Mouse (Mus musculus) spleen, adult 2 months (tissue): ENCODE results near the gene Chst11. TPM values are rescaled to one million over a fixed set of nuclear protein-coding genes. Genes with fewer than 3 reads are reported as not detected.

Source experiments
- DNase-seq, 2 experiments: peaks; one replicate each; pipeline versions ENCODE4 v3.0.0 to v3.0.0-alpha.2; 2012 to 2021; ENCODE audit warnings: low spot score in 2 of 2, low read depth in 1 of 2
- H3K27ac ChIP-seq: fragments of 200-500 bp; 2 replicates; pipeline ENCODE4 v1.5.1; 2012; ENCODE audit warnings: low read length, inconsistent platforms; ENCODE audit not compliant: insufficient read depth
- H3K27me3 ChIP-seq: fragments of 200-500 bp; 2 replicates; pipeline ENCODE4 v1.6.1; 2012; ENCODE audit warnings: mild to moderate bottlenecking, moderate library complexity, low read length, inconsistent platforms; ENCODE audit not compliant: control insufficient read depth, insufficient read depth
- H3K36me3 ChIP-seq: fragments of 200-500 bp; 2 replicates; pipeline ENCODE4 v1.6.1; 2012; ENCODE audit warnings: mild to moderate bottlenecking, low read length, inconsistent platforms; ENCODE audit not compliant: control insufficient read depth, insufficient read depth
- H3K4me1 ChIP-seq: fragments of 200-500 bp; 2 replicates; pipeline ENCODE4 v1.6.1; 2011; ENCODE audit warnings: inconsistent platforms; ENCODE audit not compliant: control insufficient read depth, insufficient read depth, insufficient read length
- H3K4me3 ChIP-seq: fragments of 200-500 bp; 2 replicates; pipeline ENCODE4 v1.5.1; 2011; ENCODE audit warnings: mild to moderate bottlenecking, inconsistent platforms; ENCODE audit not compliant: insufficient read depth, insufficient read length; ENCODE audit errors: extremely low read depth
- CTCF ChIP-seq: fragments of 200-500 bp; IDR thresholded peaks from 2 replicates; pipeline ENCODE4 v1.5.1; 2011; ENCODE audit warnings: mild to moderate bottlenecking, inconsistent platforms; ENCODE audit not compliant: insufficient read depth, insufficient read length, insufficient replicate concordance; ENCODE audit errors: extremely low read depth
- POLR2A ChIP-seq: fragments of 200-500 bp; IDR thresholded peaks from 2 replicates; pipeline ENCODE4 v1.6.1; 2011; ENCODE audit warnings: low read depth, low read length, inconsistent platforms
- WGBS: fragments of 180-500 bp; shearing (Covaris S2); methylation state at CpG from one replicate; pipeline ENCODE4 v1.1.7; 2018; 5-methylcytosine and 5-hydroxymethylcytosine counted together
- polyA plus RNA-seq: library from polyadenylated mRNA; depleted of rRNA; stranded (reverse); fragments of >200 nt; gene quantifications from 2 replicates; pipeline ENCODE4 v1.2.3, GENCODE M21; 2012

The Chst11 gene
- polyA plus RNA-seq, 1 experiment = 9.2 TPM

DNA sequence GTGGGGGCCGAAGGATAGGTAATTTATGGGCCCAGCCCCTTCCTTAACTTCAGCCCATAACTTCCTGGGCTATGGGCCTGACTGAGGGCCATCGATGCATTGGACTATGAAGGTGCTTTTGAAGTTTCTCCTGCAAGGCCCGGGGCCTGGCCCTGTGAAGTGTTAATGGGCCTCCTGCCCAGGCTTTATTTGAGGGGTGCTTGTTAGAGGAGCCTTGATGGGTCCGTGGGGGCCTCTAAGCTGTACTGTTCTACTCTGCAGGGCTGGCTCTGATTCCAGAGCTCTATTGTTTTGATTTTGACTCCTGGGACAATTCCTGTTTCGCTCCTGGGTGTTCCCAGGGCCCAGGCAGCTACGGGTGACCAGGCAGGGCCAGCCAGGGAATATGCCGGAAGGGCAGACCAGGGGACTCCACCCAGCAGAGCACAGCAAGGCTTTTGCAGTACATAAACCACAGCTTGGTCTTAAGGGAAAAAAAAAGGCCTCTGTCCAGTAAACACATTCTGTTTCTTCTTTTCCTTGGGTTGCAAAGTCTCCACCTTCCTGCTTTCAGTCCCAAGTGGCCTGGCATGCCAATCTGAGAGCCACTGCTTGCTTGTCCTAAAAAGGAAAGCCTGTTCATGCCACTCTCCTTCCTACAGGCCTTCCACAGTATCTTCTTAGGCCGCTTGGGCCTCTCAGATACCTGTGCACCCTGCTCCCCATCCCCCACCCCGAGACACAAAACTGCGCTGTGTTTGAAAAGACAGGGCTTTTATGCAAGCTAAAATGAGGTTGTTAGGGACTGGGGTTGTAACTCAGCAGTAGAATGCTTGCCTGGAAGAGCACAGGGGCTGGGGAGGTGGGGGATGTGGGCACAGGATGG lies 57.5 kb downstream of the Chst11 start:
- Histone ChIP-seq H3K4me3 (no peak overlapping the region), H3K27ac (no peak overlapping the region), H3K36me3 (no peaks in the 10 kb centered on the region), H3K27me3 (no peaks in the 10 kb centered on the region), H3K4me1 (no peaks in the 10 kb centered on the region)
- DNase-seq = no peak
- TF ChIP-seq CTCF (no peak), POLR2A (no peak)
- 76% methylated on average over 10 of the region's 10 CpGs for WGBS

DNA sequence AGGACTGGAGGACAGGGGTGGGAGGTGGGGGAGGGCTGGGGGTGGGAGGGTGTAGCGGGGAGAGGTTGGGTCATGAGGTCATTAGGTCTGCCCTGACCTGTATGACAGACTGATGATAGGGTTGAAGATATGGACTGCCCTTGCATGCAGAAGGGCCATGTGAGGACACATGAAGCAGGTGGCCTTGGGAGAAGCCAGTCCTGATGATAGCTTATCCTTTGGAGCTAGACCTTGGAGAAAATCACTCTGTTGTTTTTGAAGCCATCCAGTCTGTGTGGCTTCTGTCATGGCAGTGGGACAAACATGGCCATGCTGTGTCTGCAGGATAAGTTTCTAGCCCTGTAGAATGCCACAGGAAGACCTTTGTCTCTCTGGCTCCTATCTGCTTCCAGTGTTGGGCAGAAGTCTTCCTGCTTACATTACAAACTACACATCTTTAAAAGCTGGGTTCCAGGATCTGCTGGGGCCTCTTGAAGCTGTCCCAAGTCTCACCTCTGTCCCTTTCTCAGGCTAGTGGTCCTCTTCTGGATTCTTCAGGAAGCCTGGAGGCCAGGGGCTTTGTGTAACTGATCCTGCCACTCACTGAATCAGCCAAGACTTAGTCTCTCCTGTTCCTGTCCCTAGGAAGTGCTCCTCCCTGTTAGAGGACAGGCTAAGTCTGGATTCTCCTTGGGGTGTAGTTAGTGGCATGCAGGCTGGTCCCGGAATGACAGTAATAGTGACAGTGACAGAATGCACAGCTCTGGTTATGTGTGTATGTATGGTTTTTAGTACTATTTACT lies 58.4 kb downstream of the Chst11 start:
- no peak for TF ChIP-seq CTCF
- TF ChIP-seq POLR2A = no peak
- DNase-seq = no peak
- 96% methylated on average over 2 of the region's 2 CpGs for WGBS
- no peaks in the 10 kb centered on the region for H3K36me3 ChIP-seq
- no peaks in the 10 kb centered on the region for H3K27me3 ChIP-seq
- H3K4me3 ChIP-seq = no peak overlapping the region
- no peak overlapping the region for H3K27ac ChIP-seq
- no peaks in the 10 kb centered on the region for H3K4me1 ChIP-seq

DNA sequence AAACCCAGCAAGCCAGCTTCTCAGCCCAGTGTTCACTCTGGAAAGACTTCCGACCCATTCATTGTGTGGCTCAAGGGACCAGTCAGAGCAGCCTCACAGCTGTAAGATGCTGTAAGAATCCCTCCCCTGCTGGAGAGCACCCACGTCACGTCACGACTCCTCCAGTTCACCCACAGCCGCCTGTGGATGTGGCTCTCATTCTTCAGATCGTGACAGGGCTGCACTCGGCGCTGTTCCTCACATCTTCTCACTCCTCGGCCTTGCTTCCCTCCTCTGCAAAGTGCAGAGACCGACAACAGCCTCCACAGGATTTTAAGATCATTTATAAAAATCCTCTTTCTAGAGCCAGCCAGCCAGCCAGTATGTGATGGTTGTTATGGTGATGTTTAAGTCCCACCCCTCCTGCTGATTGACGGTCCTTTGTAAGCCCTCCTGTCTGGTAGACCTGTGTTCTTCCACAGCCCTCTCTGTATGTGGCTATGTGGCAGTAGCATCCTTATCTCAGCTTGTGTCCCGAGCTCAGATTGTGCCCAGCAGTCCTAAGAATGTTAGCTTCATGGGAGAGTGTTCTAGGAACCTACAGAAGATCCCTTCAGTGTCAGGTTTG lies 64.0 kb downstream of the Chst11 start:
- no peak for DNase-seq

DNA sequence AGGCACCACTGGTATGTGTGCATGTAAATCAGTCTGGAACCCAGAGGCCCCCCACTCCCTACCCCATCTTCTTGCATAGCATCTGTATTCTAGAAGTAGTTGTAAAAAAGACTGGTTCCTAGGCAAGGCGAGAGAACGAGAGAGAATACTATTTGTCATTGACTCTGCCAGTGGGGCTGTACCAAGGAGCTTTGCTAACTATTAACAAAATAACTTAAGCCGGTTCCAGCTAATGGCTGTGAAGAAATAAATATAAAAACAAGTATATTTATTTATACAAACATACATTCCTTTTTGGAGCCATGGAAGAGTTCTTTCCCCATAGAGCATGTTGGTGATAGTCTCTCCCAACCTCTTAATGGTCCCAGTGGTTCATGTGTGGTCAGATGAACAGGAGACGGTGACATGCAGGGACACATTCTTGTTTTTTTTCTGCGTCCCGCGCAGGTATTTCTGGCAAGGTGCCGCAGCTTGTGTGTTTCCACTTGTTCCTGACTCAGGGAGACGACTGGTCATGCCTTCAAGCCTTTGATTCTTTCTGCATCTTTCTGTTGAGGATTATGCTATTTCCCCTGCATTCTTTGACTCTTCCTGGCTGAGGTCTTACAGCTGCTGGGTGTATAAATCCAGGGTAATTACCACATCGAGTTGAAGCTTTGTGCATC lies 68.7 kb downstream of the Chst11 start:
- Histone ChIP-seq H3K36me3 (no peaks in the 10 kb centered on the region), H3K27ac (no peak overlapping the region), H3K27me3 (no peaks in the 10 kb centered on the region), H3K4me3 (no peak overlapping the region), H3K4me1 (no peaks in the 10 kb centered on the region)
- no peak for DNase-seq
- WGBS = 91% methylated on average over 10 of the region's 10 CpGs
- TF ChIP-seq CTCF (no peak), POLR2A (no peak)

More for the DNA sequence above, 64.0 kb downstream of the Chst11 start:
- no peak overlapping the region for H3K4me3 ChIP-seq
- H3K27me3 ChIP-seq = no peaks in the 10 kb centered on the region
- no peaks in the 10 kb centered on the region for H3K36me3 ChIP-seq
- 93% methylated on average over 12 of the region's 12 CpGs for WGBS
- TF ChIP-seq CTCF = no peak
- TF ChIP-seq POLR2A = no peak
- no peak overlapping the region for H3K27ac ChIP-seq
- no peaks in the 10 kb centered on the region for H3K4me1 ChIP-seq

DNA sequence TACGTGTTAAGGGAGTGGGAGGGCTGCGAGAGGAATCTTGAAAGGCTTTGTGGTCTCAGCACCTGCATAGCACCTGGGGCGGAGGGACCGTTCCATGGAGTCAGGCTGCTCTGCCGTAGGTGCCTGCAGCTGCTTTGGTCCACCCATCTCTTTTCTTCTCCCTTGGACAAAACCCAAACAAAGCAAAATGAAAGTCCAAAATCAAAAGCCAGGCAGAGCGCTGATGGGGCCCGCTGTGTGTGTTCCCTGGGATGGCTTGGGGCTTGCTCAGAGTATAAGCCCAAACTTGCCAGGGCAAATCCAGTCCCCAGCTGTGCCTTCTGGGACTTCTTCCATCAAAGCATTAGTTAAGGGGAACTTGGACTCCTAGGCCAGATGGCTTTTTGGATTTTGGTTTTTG lies 71.0 kb downstream of the Chst11 start:
- TF ChIP-seq POLR2A (no peak), CTCF (no peak)

DNA sequence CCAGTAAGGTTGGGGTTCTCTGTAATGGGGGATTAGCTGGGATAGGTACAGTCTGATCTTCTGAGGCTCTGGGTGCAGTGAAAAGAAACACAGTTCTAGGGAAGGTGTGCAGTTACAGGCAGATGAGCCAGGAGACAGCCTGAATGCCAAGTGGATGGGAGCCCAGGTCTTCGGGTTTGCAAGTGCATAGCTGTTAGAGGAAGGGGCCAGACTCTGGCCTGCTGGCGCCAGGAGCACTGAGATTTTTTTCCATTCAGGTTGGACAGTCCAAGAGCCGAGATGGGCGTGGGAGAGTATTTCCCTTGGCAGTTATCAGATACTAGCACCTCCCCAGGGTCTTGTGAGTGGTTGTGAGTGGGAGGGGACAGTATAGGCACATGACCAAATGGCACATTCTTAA lies 71.6 kb downstream of the Chst11 start:
- Histone ChIP-seq H3K4me1 (no peaks in the 10 kb centered on the region), H3K27me3 (no peaks in the 10 kb centered on the region), H3K4me3 (no peak overlapping the region), H3K36me3 (no peaks in the 10 kb centered on the region), H3K27ac (no peak overlapping the region)
- TF ChIP-seq CTCF (no peak), POLR2A (no peak)
- no peak for DNase-seq
- WGBS = 83% methylated on average over 4 of the region's 4 CpGs

More for the DNA sequence above, 71.0 kb downstream of the Chst11 start:
- H3K36me3 ChIP-seq = no peaks in the 10 kb centered on the region
- H3K27ac ChIP-seq = no peak overlapping the region
- DNase-seq = no peak
- no peaks in the 10 kb centered on the region for H3K27me3 ChIP-seq
- 80% methylated on average over 7 of the region's 7 CpGs for WGBS
- no peak overlapping the region for H3K4me3 ChIP-seq
- no peaks in the 10 kb centered on the region for H3K4me1 ChIP-seq
